Comparison of ENCODE assay signal across 11 mouse cellular contexts in genomic region chr15:80697564-80697963, GRCm38 (mm10). TPM values are rescaled to one million over a fixed set of nuclear protein-coding genes. Genes with fewer than 3 reads are reported as not detected.
DNase-seq lines count a peak whose midpoint lies in the region; ATAC-seq lines count a peak whose summit lies in the region.
"Had no signal": no experiment of that assay in that cellular context is flagged by ENCODE, and none has a peak within 500 bp of the region (broad histone marks: within the 10 kb centered on the region; RNA-seq: fewer than 3 reads in every experiment).

No protein-coding gene starts in this region.

- ATAC-seq in hindbrain, embryonic 15.5 days (ENCODE audit: low FRiP score, low read depth), result no peak
- no peak for ATAC-seq in hindbrain, embryonic 14.5 days (ENCODE audit: low FRiP score)
- ATAC-seq: intestine, embryonic 15.5 days had no signal

- no peaks in the 10 kb centered on the region for H3K9me3 ChIP-seq in hindbrain, embryonic 15.5 days
- H3K9me3 ChIP-seq in hindbrain, embryonic 14.5 days (ENCODE audit: control insufficient read depth, low read length), result no peaks in the 10 kb centered on the region
- H3K9me3 ChIP-seq in limb, embryonic 10.5 days (replicated peaks), result no peaks in the 10 kb centered on the region
- H3K9me3 ChIP-seq: intestine, embryonic 15.5 days; lung, embryonic 15.5 days had no signal

- no peaks in the 10 kb centered on the region for H3K27me3 ChIP-seq in hindbrain, embryonic 15.5 days
- H3K27me3 ChIP-seq in hindbrain, embryonic 14.5 days (ENCODE audit: control insufficient read depth, insufficient read depth, low read length), result no peaks in the 10 kb centered on the region
- peaks cover 13% of the 10 kb centered on the region for H3K27me3 ChIP-seq in limb, embryonic 10.5 days (ENCODE audit: low read depth, poor library complexity, severe bottlenecking)
- H3K27me3 ChIP-seq in splenic B cell, adult 2 months (ENCODE audit: control insufficient read depth, insufficient read depth, low read length, poor library complexity, severe bottlenecking), result no peaks in the 10 kb centered on the region
- H3K27me3 ChIP-seq: intestine, embryonic 15.5 days; lung, embryonic 15.5 days had no signal

- no peak for DNase-seq in hindbrain, embryonic 14.5 days (ENCODE audit: low spot score)
- peak; percentile 68 to 76 for DNase-seq in CD8-positive naive resting alpha-beta T cell, adult 2 months (ENCODE audit: low read depth in 2 of 2, low spot score in 2 of 2)
- DNase-seq in limb, embryonic 10.5 days (ENCODE audit: low spot score), result no peak
- peak; percentile 58 for DNase-seq in splenic B cell, adult 2 months (ENCODE audit: low read depth, low spot score)
- no peak for DNase-seq in urinary bladder, postnatal 25 days (ENCODE audit: low spot score)
- DNase-seq in adrenal gland, adult 8-10 months, result no peak
- DNase-seq: layer of hippocampus, postnatal 36 days had no signal

- no peak overlapping the region for H3K4me3 ChIP-seq in hindbrain, embryonic 15.5 days
- no peak overlapping the region for H3K4me3 ChIP-seq in hindbrain, embryonic 14.5 days (replicated peaks; ENCODE audit: low read length)
- no peak overlapping the region for H3K4me3 ChIP-seq in limb, embryonic 10.5 days
- H3K4me3 ChIP-seq: intestine, embryonic 15.5 days; lung, embryonic 15.5 days had no signal

- no peaks in the 10 kb centered on the region for H3K36me3 ChIP-seq in hindbrain, embryonic 15.5 days
- no peaks in the 10 kb centered on the region for H3K36me3 ChIP-seq in hindbrain, embryonic 14.5 days (replicated peaks; ENCODE audit: control insufficient read depth, insufficient read depth)
- H3K36me3 ChIP-seq in limb, embryonic 10.5 days, result no peaks in the 10 kb centered on the region
- no peaks in the 10 kb centered on the region for H3K36me3 ChIP-seq in splenic B cell, adult 2 months (ENCODE audit: control insufficient read depth, insufficient read depth, low read length, poor library complexity, severe bottlenecking)
- H3K36me3 ChIP-seq: intestine, embryonic 15.5 days; lung, embryonic 15.5 days had no signal

- H3K9ac ChIP-seq in hindbrain, embryonic 15.5 days, result no peak overlapping the region
- no peak overlapping the region for H3K9ac ChIP-seq in hindbrain, embryonic 14.5 days
- H3K9ac ChIP-seq: intestine, embryonic 15.5 days; lung, embryonic 15.5 days had no signal

- H3K4me1 ChIP-seq in hindbrain, embryonic 15.5 days (replicated peaks), result peaks cover 24% of the 10 kb centered on the region
- H3K4me1 ChIP-seq in hindbrain, embryonic 14.5 days (replicated peaks; ENCODE audit: control insufficient read depth, insufficient read depth, low read length), result peaks cover 18% of the 10 kb centered on the region
- H3K4me1 ChIP-seq in limb, embryonic 10.5 days, result peaks cover 27% of the 10 kb centered on the region
- H3K4me1 ChIP-seq: intestine, embryonic 15.5 days had no signal

- no peak overlapping the region for H3K4me2 ChIP-seq in hindbrain, embryonic 15.5 days
- no peak overlapping the region for H3K4me2 ChIP-seq in hindbrain, embryonic 14.5 days (replicated peaks)
- H3K4me2 ChIP-seq: intestine, embryonic 15.5 days; lung, embryonic 15.5 days had no signal

- 59% methylated on average over 5 of the region's 5 CpGs for WGBS in hindbrain, embryonic 15.5 days
- whole genome bisulfite sequencing in hindbrain, embryonic 14.5 days, result 63% methylated on average over 5 of the region's 5 CpGs
- WGBS in limb, embryonic 10.5 days, result 37% methylated on average over 5 of the region's 5 CpGs

- H3K27ac ChIP-seq in hindbrain, embryonic 15.5 days (replicated peaks), result 0 out of 2 replicates have a peak overlapping the region, but pooled peaks have one; percentile 30
- H3K27ac ChIP-seq in hindbrain, embryonic 14.5 days, result no peak overlapping the region
- H3K27ac ChIP-seq in limb, embryonic 10.5 days, result peak overlapping the region; percentile 68
- H3K27ac ChIP-seq: intestine, embryonic 15.5 days; lung, embryonic 15.5 days had no signal

RNA-seq across cellular contexts. Expression of gene Tnrc6b, which starts 13.5 kb away (rescaled TPM):
- 31.7 and 37.6 TPM in 2 replicates for polyA plus RNA-seq in hindbrain, embryonic 15.5 days (2015; fragmentation: Nextera tagmentation; extraction: Ambion mirVana)
- 19.0 and 27.9 TPM in 2 replicates for polyA plus RNA-seq in hindbrain, embryonic 14.5 days (2014; fragmentation: Nextera tagmentation; extraction: Ambion mirVana)
- polyA plus RNA-seq in limb, embryonic 10.5 days (2016; fragmentation: Nextera tagmentation; extraction: Ambion mirVana), result 31.0 and 40.1 TPM in 2 replicates
- 10 to 100 TPM; 61.4 to 85.1 (median 69.2) TPM for total RNA-seq in adrenal gland, adult 8-10 months (2022)

RNA-seq across cellular contexts. Expression of gene Fam83f, which starts 25.9 kb away (rescaled TPM):
- 0.09 and 0.35 TPM in 2 replicates for polyA plus RNA-seq in hindbrain, embryonic 15.5 days (2015; fragmentation: Nextera tagmentation; extraction: Ambion mirVana)
- 0.07 and 0.20 TPM in 2 replicates for polyA plus RNA-seq in hindbrain, embryonic 14.5 days (2014; fragmentation: Nextera tagmentation; extraction: Ambion mirVana)
- polyA plus RNA-seq in limb, embryonic 10.5 days (2016; fragmentation: Nextera tagmentation; extraction: Ambion mirVana), result 0.98 and 1.2 TPM in 2 replicates
- under 1 TPM in 3 of 4 experiments, not detected in 1; 0.35 to 0.59 (median 0.38) TPM for total RNA-seq in adrenal gland, adult 8-10 months (2022)
- total RNA-seq: layer of hippocampus, postnatal 36 days; MEL had no signal

Comparison
In these comparisons a context has a peak if more than half of its experiments do, and no peak if none do; other contexts are left out.
1. DNase-seq: peak in CD8-positive naive resting alpha-beta T cell, adult 2 months (2 of 2) and splenic B cell, adult 2 months (single experiment); none in hindbrain, embryonic 14.5 days (single experiment), limb, embryonic 10.5 days (single experiment), urinary bladder, postnatal 25 days (single experiment) and adrenal gland, adult 8-10 months (single experiment).